Mouse (Mus musculus) liver, postnatal 0 days (tissue): ENCODE results near the gene Tescl.

Source experiments
- CTCF ChIP-seq: sonication (generic); IDR thresholded peaks from 2 replicates; pipeline ENCODE4 v1.5.1; 2016; ENCODE audit warnings: antibody characterized with exemption, low read depth
- EP300 ChIP-seq: IDR thresholded peaks from 2 replicates; pipeline ENCODE4 v1.6.1; 2016; ENCODE audit warnings: antibody characterized with exemption, low read depth, mild to moderate bottlenecking

DNA sequence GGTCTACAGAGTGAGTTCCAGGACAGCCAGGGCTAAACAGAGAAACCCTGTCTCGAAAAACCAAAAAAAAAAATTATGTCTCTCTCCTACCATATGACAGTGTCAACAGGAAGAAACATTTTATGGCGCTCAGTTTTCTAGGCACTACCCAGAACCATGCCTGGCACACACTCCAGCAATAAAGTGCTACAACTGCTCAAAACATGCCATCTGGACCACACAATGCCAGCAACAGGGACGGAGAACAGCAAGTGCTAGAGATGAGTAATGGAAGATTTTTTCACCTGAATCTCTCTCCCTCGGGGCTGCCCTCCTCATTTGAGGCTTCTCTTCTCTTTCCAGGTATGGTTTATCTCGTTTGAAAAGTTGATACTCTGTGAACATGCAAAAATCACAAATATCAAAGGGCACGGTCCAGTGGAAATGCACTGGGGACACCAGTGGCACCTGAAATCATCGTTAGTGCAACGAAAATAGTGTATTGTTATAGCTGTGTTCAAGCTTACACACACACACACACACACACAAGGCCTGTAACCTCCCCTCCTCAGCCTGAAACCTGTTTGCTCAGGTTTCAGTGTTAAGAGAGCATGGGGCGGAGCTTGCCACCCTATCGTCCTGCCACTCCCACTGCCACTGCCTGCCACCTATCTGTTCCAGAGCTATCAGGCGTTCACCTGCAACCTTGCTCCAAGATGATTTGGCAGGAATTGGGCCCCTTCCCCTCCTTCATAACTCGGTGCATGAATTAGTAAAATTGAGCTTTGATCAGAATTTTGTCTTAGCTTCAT is 40.5 kb downstream of the Tescl start:
- TF ChIP-seq CTCF (no peak), EP300 (no peak)
